Comparison of ENCODE assay signal across 27 mouse cellular contexts in genomic region chr1:168918331-168919076, GRCm38 (mm10).
"Had no signal": no experiment of that assay in that cellular context is flagged by ENCODE, and none has a peak within 500 bp of the region (broad histone marks: within the 10 kb centered on the region; RNA-seq: fewer than 3 reads in every experiment).

No protein-coding gene starts in this region.

- H3K9ac ChIP-seq: heart, embryonic 13.5 days; heart, embryonic 15.5 days; hindbrain, embryonic 13.5 days; hindbrain, embryonic 15.5 days; kidney, embryonic 15.5 days; limb, embryonic 13.5 days; limb, embryonic 15.5 days; liver, embryonic 12.5 days; liver, embryonic 14.5 days had no signal

- H3K36me3 ChIP-seq: heart, embryonic 13.5 days; heart, embryonic 15.5 days; hindbrain, embryonic 13.5 days; hindbrain, embryonic 15.5 days; kidney, embryonic 15.5 days; limb, embryonic 13.5 days; limb, embryonic 15.5 days; liver, embryonic 12.5 days had no signal

- H3K4me3 ChIP-seq: heart, adult 2 months; heart, embryonic 13.5 days; heart, embryonic 15.5 days; hindbrain, embryonic 13.5 days; hindbrain, embryonic 15.5 days; kidney, embryonic 15.5 days; limb, embryonic 13.5 days; limb, embryonic 15.5 days; liver, embryonic 12.5 days had no signal

- DNase-seq: gastrocnemius, postnatal 14 days; gastrocnemius, postnatal 36 days; heart, adult 11 months; heart, adult 2 months; heart, postnatal 14 days; heart, postnatal 36 days; kidney, adult 11 months; kidney, adult 2 months; kidney, adult 9 months; kidney, postnatal 14 days; kidney, postnatal 36 days; layer of hippocampus, adult 9-11 months; layer of hippocampus, postnatal 36 days; left cerebral cortex, postnatal 4 days had no signal

- ATAC-seq: hindbrain, postnatal 0 days; intestine, embryonic 16.5 days; liver, embryonic 12.5 days had no signal

- H3K4me2 ChIP-seq: heart, embryonic 11.5 days; heart, embryonic 13.5 days; heart, embryonic 15.5 days; hindbrain, embryonic 13.5 days; hindbrain, embryonic 15.5 days; kidney, embryonic 15.5 days; limb, embryonic 13.5 days; limb, embryonic 15.5 days; liver, embryonic 12.5 days had no signal

- H3K27me3 ChIP-seq: heart, embryonic 13.5 days; heart, embryonic 15.5 days; hindbrain, embryonic 13.5 days; hindbrain, embryonic 15.5 days; kidney, embryonic 15.5 days; limb, embryonic 13.5 days; limb, embryonic 15.5 days; liver, embryonic 12.5 days had no signal

- H3K27ac ChIP-seq: heart, adult 2 months; heart, embryonic 13.5 days; heart, embryonic 15.5 days; hindbrain, embryonic 13.5 days; hindbrain, embryonic 15.5 days; hindbrain, postnatal 0 days; kidney, embryonic 15.5 days; kidney, postnatal 0 days; limb, embryonic 13.5 days; limb, embryonic 15.5 days; liver, embryonic 12.5 days; liver, embryonic 14.5 days had no signal

- H3K4me1 ChIP-seq: heart, embryonic 13.5 days; heart, embryonic 15.5 days; hindbrain, embryonic 13.5 days; hindbrain, embryonic 15.5 days; kidney, embryonic 15.5 days; limb, embryonic 13.5 days; limb, embryonic 15.5 days; liver, embryonic 12.5 days had no signal

- H3K9me3 ChIP-seq: heart, embryonic 13.5 days; heart, embryonic 15.5 days; hindbrain, embryonic 13.5 days; hindbrain, embryonic 15.5 days; kidney, embryonic 15.5 days; limb, embryonic 13.5 days; limb, embryonic 15.5 days; liver, embryonic 12.5 days had no signal
